Comparison of ENCODE assay signal across 7 mouse cellular contexts in the genomic region with DNA sequence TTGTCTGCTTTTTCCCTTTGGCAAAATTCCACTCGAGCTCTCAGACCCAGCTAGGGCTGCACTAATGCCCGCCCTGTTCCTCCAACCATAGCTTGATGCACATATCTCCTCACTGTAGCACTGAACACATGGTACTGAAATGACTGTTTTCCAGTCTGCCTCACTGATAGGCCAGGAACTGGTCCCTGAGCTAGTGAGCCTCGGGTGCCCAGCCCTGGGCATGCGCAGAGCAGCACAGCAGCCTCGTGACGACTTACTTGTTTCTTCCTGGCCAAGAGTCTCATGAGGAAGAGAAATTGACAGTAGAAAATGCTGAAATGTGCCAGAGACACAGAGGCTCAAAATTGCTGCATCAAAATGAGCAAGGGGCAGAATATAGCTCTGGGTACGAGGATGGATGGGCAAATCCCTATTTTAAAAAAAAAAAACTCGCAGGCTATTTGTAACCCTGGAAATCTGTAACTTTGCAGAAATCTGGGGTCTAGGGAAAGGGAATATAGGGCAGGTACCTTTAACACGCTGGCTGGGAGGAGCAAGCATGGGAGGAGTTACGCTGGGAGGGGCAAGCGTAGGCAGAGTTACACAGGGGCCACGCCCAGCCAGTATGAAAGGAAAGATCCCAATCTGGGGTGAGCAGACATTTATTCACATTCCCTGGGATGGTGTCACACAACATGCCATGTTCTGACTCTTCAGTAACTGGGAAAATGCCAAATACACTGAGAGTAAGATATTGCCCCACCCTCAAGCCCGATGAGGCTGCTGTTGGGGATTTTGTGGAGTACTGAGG. TPM values are rescaled to one million over a fixed set of nuclear protein-coding genes. Genes with fewer than 3 reads are reported as not detected.
DNase-seq lines count a peak whose midpoint lies in the region; ATAC-seq and TF ChIP-seq lines count a peak whose summit lies in the region.

No protein-coding gene starts in this region.

- H3K4me3 ChIP-seq in cortical plate, adult 2 months (ENCODE audit: insufficient read depth, low read length) = no peak overlapping the region
- no peak overlapping the region for H3K4me3 ChIP-seq in heart, embryonic 11.5 days (ENCODE audit: low read depth, low read length)
- H3K4me3 ChIP-seq in lung, adult 2 months (replicated peaks; ENCODE audit: extremely low read depth, low read depth, low read length) = no peak overlapping the region

- H3K4me2 ChIP-seq in heart, embryonic 11.5 days = no peak overlapping the region

- no peak for ATAC-seq in heart, embryonic 11.5 days (replicated peaks; ENCODE audit: insufficient number of reproducible peaks, low FRiP score, low TSS enrichment)

- no peak overlapping the region; the same call in 1 of the 2 replicates for H3K9ac ChIP-seq in heart, embryonic 11.5 days (ENCODE audit: low read depth, low read length)

- peak; percentile 50 for DNase-seq in CD4-positive helper T cell, adult 2 months (ENCODE audit: low read depth, low spot score)
- DNase-seq in NIH3T3 (ENCODE audit: low read depth) = peak; percentile 96
- peak; percentile 49 to 73 for DNase-seq in kidney, postnatal 4 days
- DNase-seq in lung, adult 2 months = peak; percentile 64
- DNase-seq in right cerebral cortex, postnatal 4 days = peak; percentile 61

- H3K4me1 ChIP-seq in cortical plate, adult 2 months (ENCODE audit: control insufficient read depth, insufficient read depth, low read length) = peaks cover 5% of the 10 kb centered on the region
- peaks cover 47% of the 10 kb centered on the region for H3K4me1 ChIP-seq in heart, embryonic 11.5 days (ENCODE audit: control insufficient read depth, insufficient read depth, low read length)
- peaks cover 6% of the 10 kb centered on the region; the same call in 1 of the 2 replicates for H3K4me1 ChIP-seq in lung, adult 2 months (ENCODE audit: control insufficient read depth, insufficient read depth, low read length)

- TF ChIP-seq POLR2A in cortical plate, adult 2 months (IDR thresholded peaks at IDR 0.05; ENCODE audit: extremely low read depth, insufficient read depth, low read length) = peak; percentile 26; the same call in 1 of the 2 replicates
- TF ChIP-seq POLR2A in lung, adult 2 months (IDR thresholded peaks at IDR 0.05; ENCODE audit: borderline replicate concordance, extremely low read depth, low read depth, low read length) = peak; percentile 15; the same call in 1 of the 2 replicates

- H3K27me3 ChIP-seq in heart, embryonic 11.5 days (ENCODE audit: control insufficient read depth, insufficient read depth, low read length) = no peaks in the 10 kb centered on the region

- H3K36me3 ChIP-seq in heart, embryonic 11.5 days (ENCODE audit: control insufficient read depth, insufficient read depth, low read length) = no peaks in the 10 kb centered on the region

- 39% methylated on average over 13 of the region's 13 CpGs for WGBS in heart, embryonic 11.5 days (ENCODE audit: insufficient replicate concordance)
- 38% methylated on average over 13 of the region's 13 CpGs for WGBS in lung, adult 2 months

- no peak for TF ChIP-seq CTCF in cortical plate, adult 2 months (IDR thresholded peaks at IDR 0.05; ENCODE audit: extremely low read depth, insufficient read depth, low read length)
- TF ChIP-seq CTCF in lung, adult 2 months (IDR thresholded peaks at IDR 0.05; ENCODE audit: insufficient read depth, low read length) = no peak

- H3K9me3 ChIP-seq in heart, embryonic 11.5 days (replicated peaks; ENCODE audit: control insufficient read depth, low read length) = no peaks in the 10 kb centered on the region

- peak overlapping the region; percentile 87 for H3K27ac ChIP-seq in cortical plate, adult 2 months (ENCODE audit: insufficient read depth, low read length)
- peak overlapping the region; percentile 22 for H3K27ac ChIP-seq in heart, embryonic 11.5 days (ENCODE audit: low read depth, low read length)

RNA-seq across cellular contexts. Expression of a gene that starts 41.7 kb away (rescaled TPM):
- 50.0 and 50.5 TPM in 2 replicates for polyA plus RNA-seq in cortical plate, adult 2 months (2012; rRNA removed)
- 45.8 and 52.1 TPM in 2 replicates for polyA plus RNA-seq in heart, embryonic 11.5 days (2014; fragmentation: Nextera tagmentation; extraction: Ambion mirVana)
- 53.6 and 71.3 TPM in 2 replicates for polyA plus RNA-seq in lung, adult 2 months (2012; rRNA removed)
